Mouse (Mus musculus) heart, embryonic 13.5 days (tissue): ENCODE data around the gene Arhgef3. TPM values are rescaled to one million over a fixed set of nuclear protein-coding genes. Genes with fewer than 3 reads are reported as not detected.
A peak's percentile ranks its signal among the peaks of the same experiment; 100 is the strongest.

ENCODE experiments used
- ATAC-seq: fragments of 200-750 bp; cut with Nextera tagmentation; 2 replicates; pipeline ENCODE4 v1.8.0; 2017; ENCODE audit warnings: moderate TSS enrichment; ENCODE audit not compliant: insufficient number of reproducible peaks, low FRiP score, low TSS enrichment; ENCODE audit errors: extremely low read depth
- H3K27ac ChIP-seq: fragments of 300-500 bp; sonication (generic); replicated peaks from 2 replicates; pipeline ENCODE4 v1.5.1; 2015; ENCODE audit warnings: moderate library complexity, mild to moderate bottlenecking, inconsistent platforms
- H3K27me3 ChIP-seq: fragments of 300-500 bp; sonication (generic); replicated peaks from 2 replicates; pipeline ENCODE4 v1.6.1; 2015; ENCODE audit warnings: mild to moderate bottlenecking, inconsistent platforms
- H3K36me3 ChIP-seq: fragments of 300-500 bp; sonication (generic); 2 replicates; pipeline ENCODE4 v1.6.1; 2015; ENCODE audit warnings: mild to moderate bottlenecking, inconsistent platforms
- H3K4me1 ChIP-seq: fragments of 300-500 bp; sonication (generic); 2 replicates; pipeline ENCODE4 v1.6.1; 2015; ENCODE audit warnings: inconsistent platforms
- H3K4me2 ChIP-seq: fragments of 300-500 bp; sonication (generic); 2 replicates; pipeline ENCODE4 v1.6.1; 2015; ENCODE audit warnings: inconsistent platforms, mild to moderate bottlenecking, moderate library complexity
- H3K4me3 ChIP-seq: fragments of 300-500 bp; sonication (generic); 2 replicates; pipeline ENCODE4 v1.5.1; 2015; ENCODE audit warnings: moderate library complexity, mild to moderate bottlenecking, inconsistent platforms
- H3K9ac ChIP-seq: fragments of 300-500 bp; sonication (generic); 2 replicates; pipeline ENCODE4 v1.6.1; 2015; ENCODE audit warnings: inconsistent platforms, mild to moderate bottlenecking, moderate library complexity
- H3K9me3 ChIP-seq: fragments of 300-500 bp; sonication (generic); 2 replicates; pipeline ENCODE4 v1.6.1; 2016; ENCODE audit warnings: inconsistent platforms
- WGBS: fragments of 180-500 bp; shearing (Covaris S2); methylation state at CpG from one replicate; pipeline ENCODE4 v1.1.7; 2015; ENCODE audit warnings: mixed read lengths; 5-methylcytosine and 5-hydroxymethylcytosine counted together
- polyA plus RNA-seq: library from polyadenylated mRNA; unstranded; fragments of >200 nt; fragmentation: Nextera tagmentation; extraction: Ambion mirVana; gene quantifications from 2 replicates; pipeline ENCODE4 v1.2.1, GENCODE M21; 2015

Arhgef3 gene
- polyA plus RNA-seq, 1 experiment from 2014 or later, result 13.2 TPM

GRCm38 (mm10) chr14:27351051-27351475 lies 236.4 kb downstream of the Arhgef3 start:
- Histone ChIP-seq H3K4me1 (peaks cover 72% of the 10 kb centered on the region), H3K27me3 (no peaks in the 10 kb centered on the region), H3K4me2 (no peak overlapping the region), H3K4me3 (no peak overlapping the region), H3K27ac (peak overlapping the region; percentile 87), H3K36me3 (no peaks in the 10 kb centered on the region), H3K9me3 (no peaks in the 10 kb centered on the region), H3K9ac (0 out of 2 replicates have a peak overlapping the region, but pooled peaks have one; percentile 17)
- no peak for ATAC-seq
- WGBS, result 41% methylated on average over 5 of the region's 5 CpGs

DNA sequence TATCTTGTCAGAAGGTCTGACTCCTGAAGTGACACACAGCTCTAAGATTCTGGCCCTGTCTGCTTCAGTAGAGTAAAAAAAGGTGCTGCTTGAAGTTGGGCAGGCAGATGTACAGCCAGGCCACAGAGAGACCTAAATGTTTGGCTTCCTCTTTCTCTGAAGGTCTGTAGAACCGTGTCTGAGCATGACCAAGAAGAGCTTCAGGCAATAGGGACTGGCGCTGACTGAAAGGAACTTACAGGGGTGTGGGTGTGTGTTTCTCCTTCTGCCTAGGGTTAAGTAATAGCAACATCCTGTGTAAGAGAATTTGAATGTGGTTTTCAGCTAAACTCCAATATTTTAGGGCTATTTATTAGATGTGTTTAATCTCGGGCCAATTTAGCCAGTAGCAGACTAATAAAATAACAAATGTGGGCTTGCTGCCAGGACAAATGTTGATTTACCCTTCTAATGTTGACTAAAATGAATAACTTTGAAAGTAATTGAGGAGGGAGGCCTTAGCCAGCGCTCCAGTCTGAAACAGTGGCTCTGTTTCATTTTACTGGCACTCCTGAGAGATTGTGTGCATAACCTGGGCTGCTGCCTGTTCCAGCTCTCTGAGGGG lies 236.9 kb downstream of the Arhgef3 start:
- H3K27ac ChIP-seq, result peak overlapping the region; percentile 87
- WGBS, result 28% methylated on average over 4 of the region's 4 CpGs
- no peak overlapping the region for H3K4me2 ChIP-seq
- peaks cover 76% of the 10 kb centered on the region for H3K4me1 ChIP-seq
- H3K27me3 ChIP-seq, result no peaks in the 10 kb centered on the region
- no peaks in the 10 kb centered on the region for H3K36me3 ChIP-seq
- no peak overlapping the region for H3K4me3 ChIP-seq
- H3K9ac ChIP-seq, result 0 out of 2 replicates have a peak overlapping the region, but pooled peaks have one; percentile 17
- ATAC-seq, result no peak
- no peaks in the 10 kb centered on the region for H3K9me3 ChIP-seq

GRCm38 (mm10) chr14:27352470-27352869 lies 237.8 kb downstream of the Arhgef3 start:
- Histone ChIP-seq H3K9ac (no peak overlapping the region), H3K27me3 (no peaks in the 10 kb centered on the region), H3K27ac (peak overlapping the region; percentile 87), H3K4me2 (no peak overlapping the region), H3K4me1 (peaks cover 73% of the 10 kb centered on the region), H3K4me3 (no peak overlapping the region), H3K9me3 (no peaks in the 10 kb centered on the region), H3K36me3 (no peaks in the 10 kb centered on the region)
- 82% methylated on average over 5 of the region's 5 CpGs for WGBS
- no peak for ATAC-seq

DNA sequence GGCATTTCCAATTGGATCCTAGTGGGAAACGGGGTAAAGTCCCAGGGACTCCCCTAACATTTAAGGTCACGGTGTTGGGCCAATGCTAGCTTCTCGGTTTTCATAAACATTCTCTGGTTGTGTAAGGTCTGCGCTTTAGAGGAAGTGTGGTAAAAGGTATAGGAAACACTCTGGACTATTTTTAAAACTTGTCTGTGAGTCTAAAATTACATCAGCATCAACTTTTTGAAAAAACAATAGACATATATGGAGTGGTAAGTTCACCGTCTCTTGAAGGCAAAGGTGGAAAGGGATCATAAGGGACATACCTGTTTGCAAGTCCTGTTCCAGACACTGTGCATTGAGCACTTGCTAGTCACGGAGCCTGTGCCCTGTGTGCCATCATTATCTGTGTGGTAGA lies 240.5 kb downstream of the Arhgef3 start:
- Histone ChIP-seq H3K9me3 (no peaks in the 10 kb centered on the region), H3K27ac (no peak overlapping the region), H3K4me3 (no peak overlapping the region), H3K4me1 (peaks cover 53% of the 10 kb centered on the region), H3K9ac (no peak overlapping the region), H3K36me3 (no peaks in the 10 kb centered on the region), H3K27me3 (no peaks in the 10 kb centered on the region), H3K4me2 (no peak overlapping the region)
- 78% methylated on average over 6 of the region's 6 CpGs for whole genome bisulfite sequencing
- ATAC-seq, result no peak

GRCm38 (mm10) chr14:27355937-27356336 lies 241.2 kb downstream of the Arhgef3 start:
- Histone ChIP-seq H3K4me1 (peaks cover 53% of the 10 kb centered on the region), H3K9me3 (no peaks in the 10 kb centered on the region), H3K9ac (no peak overlapping the region), H3K4me2 (no peak overlapping the region), H3K4me3 (no peak overlapping the region), H3K27ac (no peak overlapping the region), H3K36me3 (no peaks in the 10 kb centered on the region), H3K27me3 (no peaks in the 10 kb centered on the region)
- no peak for ATAC-seq
- WGBS, result 84% methylated on average over 4 of the region's 4 CpGs

GRCm38 (mm10) chr14:27357139-27357538 lies 242.4 kb downstream of the Arhgef3 start:
- Histone ChIP-seq H3K4me2 (no peak overlapping the region), H3K9me3 (no peaks in the 10 kb centered on the region), H3K27ac (no peak overlapping the region), H3K4me3 (no peak overlapping the region), H3K4me1 (peaks cover 53% of the 10 kb centered on the region), H3K27me3 (no peaks in the 10 kb centered on the region), H3K9ac (no peak overlapping the region), H3K36me3 (no peaks in the 10 kb centered on the region)
- no peak for ATAC-seq
- 61% methylated on average over 6 of the region's 6 CpGs for WGBS

DNA sequence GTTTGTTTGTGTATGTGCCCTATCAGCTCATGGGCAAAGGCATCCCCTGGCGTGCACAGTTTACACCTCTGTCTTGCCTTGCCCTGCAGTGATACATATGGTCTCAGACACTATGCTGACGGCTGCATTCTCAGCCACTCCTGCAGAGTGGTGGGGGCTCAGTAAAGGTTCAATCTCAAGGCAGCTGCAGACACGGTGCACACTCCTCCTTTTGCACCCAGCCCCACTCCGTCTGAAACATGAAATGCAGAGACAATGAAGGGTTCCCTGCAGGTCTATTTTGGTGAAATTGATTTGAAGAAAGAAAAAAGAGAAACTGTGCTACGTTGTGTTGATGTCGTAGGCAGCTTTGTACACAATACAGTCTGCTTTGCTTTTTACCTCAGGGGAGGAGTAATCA lies 243.5 kb downstream of the Arhgef3 start:
- no peak overlapping the region for H3K4me2 ChIP-seq
- no peaks in the 10 kb centered on the region for H3K9me3 ChIP-seq
- no peak overlapping the region for H3K9ac ChIP-seq
- peaks cover 50% of the 10 kb centered on the region for H3K4me1 ChIP-seq
- WGBS, result 58% methylated on average over 6 of the region's 6 CpGs
- H3K36me3 ChIP-seq, result no peaks in the 10 kb centered on the region
- no peak for ATAC-seq
- H3K27me3 ChIP-seq, result no peaks in the 10 kb centered on the region
- H3K27ac ChIP-seq, result no peak overlapping the region
- H3K4me3 ChIP-seq, result no peak overlapping the region

GRCm38 (mm10) chr14:27360849-27361248 lies 246.2 kb downstream of the Arhgef3 start:
- 80% methylated on average over 7 of the region's 7 CpGs for WGBS
- 0 out of 2 replicates have a peak overlapping the region, but pooled peaks have one; percentile 2 for H3K27ac ChIP-seq

GRCm38 (mm10) chr14:27361514-27361913 lies 246.8 kb downstream of the Arhgef3 start:
- Histone ChIP-seq H3K27ac (0 out of 2 replicates have a peak overlapping the region, but pooled peaks have one; percentile 2), H3K9me3 (no peaks in the 10 kb centered on the region), H3K36me3 (no peaks in the 10 kb centered on the region), H3K9ac (no peak overlapping the region), H3K4me3 (no peak overlapping the region), H3K4me1 (peaks cover 35% of the 10 kb centered on the region), H3K27me3 (no peaks in the 10 kb centered on the region), H3K4me2 (no peak overlapping the region)
- no peak for ATAC-seq
- WGBS, result 73% methylated on average over 4 of the region's 4 CpGs

More at GRCm38 (mm10) chr14:27360849-27361248, 246.2 kb downstream of the Arhgef3 start:
- no peak for ATAC-seq
- Histone ChIP-seq H3K27me3 (no peaks in the 10 kb centered on the region), H3K4me2 (no peak overlapping the region), H3K4me3 (no peak overlapping the region), H3K9ac (no peak overlapping the region), H3K9me3 (no peaks in the 10 kb centered on the region), H3K36me3 (no peaks in the 10 kb centered on the region), H3K4me1 (peaks cover 39% of the 10 kb centered on the region)

DNA sequence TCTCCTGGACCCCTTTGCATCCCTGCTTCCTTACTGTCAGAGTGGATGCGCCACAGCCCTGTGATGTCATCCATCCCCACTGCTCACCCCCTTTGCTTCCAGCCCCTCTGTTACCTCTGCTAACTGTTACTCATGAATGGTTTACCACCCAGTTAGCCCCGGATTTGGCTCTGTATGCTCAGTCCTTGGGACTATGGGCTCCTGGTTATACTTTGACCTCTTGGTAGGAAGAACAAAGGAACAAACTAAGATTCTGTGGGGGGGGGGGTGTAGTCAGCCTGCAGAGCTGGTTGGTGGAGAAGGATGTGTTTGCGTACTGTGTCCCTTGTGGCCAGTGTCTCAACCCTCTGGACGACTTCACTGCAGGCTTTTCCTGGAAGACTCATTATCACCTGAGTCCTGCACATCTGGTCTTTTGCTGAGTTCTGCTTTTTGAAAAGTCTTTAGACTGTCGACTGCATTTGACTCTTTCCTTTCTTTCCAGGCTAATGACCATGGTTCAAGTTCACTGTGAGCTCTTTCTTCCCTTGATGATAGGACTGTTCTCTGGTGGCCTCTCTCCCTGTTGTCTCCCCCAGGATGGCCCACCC lies 250.1 kb downstream of the Arhgef3 start:
- ATAC-seq, result no peak
- no peaks in the 10 kb centered on the region for H3K36me3 ChIP-seq
- H3K9me3 ChIP-seq, result no peaks in the 10 kb centered on the region
- H3K4me1 ChIP-seq, result peaks cover 58% of the 10 kb centered on the region
- no peak overlapping the region for H3K9ac ChIP-seq
- no peaks in the 10 kb centered on the region for H3K27me3 ChIP-seq
- H3K4me3 ChIP-seq, result no peak overlapping the region
- no peak overlapping the region for H3K27ac ChIP-seq
- 74% methylated on average over 5 of the region's 5 CpGs for WGBS
- no peak overlapping the region for H3K4me2 ChIP-seq

DNA sequence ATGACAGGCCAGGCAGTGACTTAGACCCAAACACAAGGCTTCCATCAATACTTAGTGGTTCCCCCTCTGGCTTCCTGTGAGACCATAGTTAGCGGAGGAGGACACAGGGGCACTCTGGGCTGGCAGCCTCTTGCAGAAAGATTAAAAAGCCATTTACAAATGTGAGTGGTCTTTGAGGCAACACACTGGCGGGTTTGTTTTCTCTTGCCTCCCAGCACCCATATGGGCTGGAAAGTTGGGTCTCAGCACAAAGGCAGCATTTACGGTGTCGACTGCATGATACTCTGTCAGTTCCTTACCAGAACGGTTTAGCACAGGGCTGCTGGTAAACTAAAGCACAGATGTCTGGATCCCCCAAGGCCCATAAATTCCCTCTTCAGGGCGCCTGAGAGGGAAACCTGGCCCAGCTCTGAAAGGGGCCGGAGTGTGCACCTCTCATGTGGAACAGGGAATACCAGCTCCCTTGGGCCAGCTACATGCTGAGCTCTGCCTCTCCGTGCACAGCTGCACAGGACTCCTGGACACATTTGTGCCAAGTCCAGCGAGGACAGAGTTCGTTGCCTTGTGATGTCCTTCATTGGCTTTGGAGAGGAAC lies 252.5 kb downstream of the Arhgef3 start:
- Histone ChIP-seq H3K9me3 (no peaks in the 10 kb centered on the region), H3K27me3 (no peaks in the 10 kb centered on the region), H3K27ac (no peak overlapping the region; the same call in 1 of the 2 replicates), H3K4me3 (no peak overlapping the region), H3K4me1 (peaks cover 44% of the 10 kb centered on the region), H3K9ac (no peak overlapping the region), H3K36me3 (no peaks in the 10 kb centered on the region), H3K4me2 (no peak overlapping the region)
- 68% methylated on average over 10 of the region's 10 CpGs for WGBS
- no peak for ATAC-seq
